Mouse (Mus musculus) MEL (cell line): Measurements from ENCODE around the gene Srsf10. TPM values are rescaled to one million over a fixed set of nuclear protein-coding genes. Genes with fewer than 3 reads are reported as not detected.
A peak's percentile ranks its signal among the peaks of the same experiment; 100 is the strongest.

Experiments used
- DNase-seq: peaks from one replicate; pipeline ENCODE4 v3.0.0; 2011; ENCODE audit warnings: low read depth, low spot score
- H3K27ac ChIP-seq: 2 replicates; pipeline ENCODE4 v1.5.1; 2012; ENCODE audit warnings: low read depth, mild to moderate bottlenecking, control low read depth, low read length, moderate library complexity; ENCODE audit not compliant: control insufficient read depth
- H3K27me3 ChIP-seq, 2 experiments: fragments of 150-350 bp in 1 of 2; sonication (generic) in 1 of 2; 2 replicates each; pipeline ENCODE4 v1.6.1; 2012; ENCODE audit warnings: low read length in 2 of 2, mild to moderate bottlenecking in 2 of 2, improper control_type of control experiment in 1 of 2, moderate library complexity in 1 of 2; ENCODE audit not compliant: insufficient read depth in 2 of 2, control insufficient read depth in 1 of 2
- H3K36me3 ChIP-seq, 2 experiments: 2 replicates each; pipeline ENCODE4 v1.6.1; 2012 to 2014; ENCODE audit warnings: low read length in 2 of 2, improper control_type of control experiment in 1 of 2, inconsistent platforms in 1 of 2, mild to moderate bottlenecking in 1 of 2; ENCODE audit not compliant: insufficient read depth in 2 of 2, control insufficient read depth in 1 of 2
- H3K4me1 ChIP-seq, 2 experiments: fragments of 150-350 bp in 1 of 2; sonication (generic) in 1 of 2; 2 replicates each; pipeline ENCODE4 v1.6.1; 2012; ENCODE audit warnings: low read length in 2 of 2, improper control_type of control experiment in 1 of 2, mild to moderate bottlenecking in 1 of 2; ENCODE audit not compliant: insufficient read depth in 2 of 2, control insufficient read depth in 1 of 2
- H3K4me3 ChIP-seq, 2 experiments: fragments of 150-350 bp in 1 of 2; sonication (generic) in 1 of 2; 2 replicates each; pipeline ENCODE4 v1.5.1; 2012; ENCODE audit warnings: low read depth in 2 of 2, low read length in 2 of 2, mild to moderate bottlenecking in 2 of 2, moderate library complexity in 2 of 2, control low read depth in 1 of 2, improper control_type of control experiment in 1 of 2; ENCODE audit not compliant: control insufficient read depth in 1 of 2, insufficient read depth in 1 of 2
- H3K79me2 ChIP-seq: 2 replicates; pipeline ENCODE4 v1.6.1; 2012; ENCODE audit warnings: mild to moderate bottlenecking, low read length, moderate library complexity; ENCODE audit not compliant: control insufficient read depth, poor library complexity, insufficient read depth
- H3K9ac ChIP-seq: 2 replicates; pipeline ENCODE4 v1.6.1; 2012; ENCODE audit warnings: low read depth, mild to moderate bottlenecking, control low read depth, low read length, moderate library complexity; ENCODE audit not compliant: control insufficient read depth, poor library complexity, severe bottlenecking
- H3K9me3 ChIP-seq: fragments of 150-350 bp; sonication (generic); replicated peaks from 2 replicates; pipeline ENCODE4 v1.6.1; 2012; ENCODE audit warnings: mild to moderate bottlenecking, low read length, improper control_type of control experiment, moderate library complexity; ENCODE audit not compliant: insufficient read depth
- BHLHE40 ChIP-seq: IDR thresholded peaks from 2 replicates; pipeline ENCODE4 v1.6.1; 2012; ENCODE audit warnings: low read depth, mild to moderate bottlenecking, inconsistent platforms, low read length, improper control_type of control experiment, borderline replicate concordance
- CHD1 ChIP-seq: IDR thresholded peaks from 2 replicates; pipeline ENCODE4 v1.6.1; 2012; ENCODE audit warnings: low read depth, mild to moderate bottlenecking, inconsistent platforms, low read length, improper control_type of control experiment
- E2F4 ChIP-seq: IDR thresholded peaks from 2 replicates; pipeline ENCODE4 v1.6.1; 2011; ENCODE audit warnings: low read depth, low read length, improper control_type of control experiment, borderline replicate concordance
- ELF1 ChIP-seq: IDR thresholded peaks from 2 replicates; pipeline ENCODE4 v1.6.1; 2014; ENCODE audit warnings: low read depth, mild to moderate bottlenecking, inconsistent platforms, low read length, improper control_type of control experiment, moderate library complexity
- EP300 ChIP-seq, 2 experiments: IDR thresholded peaks; 2 replicates each; pipeline ENCODE4 v1.6.1; 2011; ENCODE audit warnings: improper control_type of control experiment in 2 of 2, low read length in 2 of 2, low read depth in 1 of 2, mild to moderate bottlenecking in 1 of 2
- ETS1 ChIP-seq: IDR thresholded peaks from 2 replicates; pipeline ENCODE4 v1.6.1; 2012; ENCODE audit warnings: low read depth, mild to moderate bottlenecking, inconsistent platforms, low read length, improper control_type of control experiment, moderate library complexity
- GABPA ChIP-seq: IDR thresholded peaks from 2 replicates; pipeline ENCODE4 v1.6.1; 2012; ENCODE audit warnings: low read depth, mild to moderate bottlenecking, inconsistent platforms, low read length, improper control_type of control experiment, moderate library complexity
- GATA1 ChIP-seq: IDR thresholded peaks from 2 replicates; pipeline ENCODE4 v1.6.1; 2011; ENCODE audit warnings: low read depth, low read length, improper control_type of control experiment
- HCFC1 ChIP-seq: IDR thresholded peaks from 2 replicates; pipeline ENCODE4 v1.6.1; 2012; ENCODE audit warnings: low read depth, mild to moderate bottlenecking, inconsistent platforms, low read length, improper control_type of control experiment, moderate library complexity
- JUND ChIP-seq: IDR thresholded peaks from 2 replicates; pipeline ENCODE4 v1.6.1; 2011; ENCODE audit warnings: low read depth, mild to moderate bottlenecking, improper control_type of control experiment, low read length
- KAT2A ChIP-seq: conservative IDR thresholded peaks from 2 replicates; pipeline ENCODE4 v1.6.1; 2012; ENCODE audit warnings: low read depth, low read length, improper control_type of control experiment, inconsistent platforms
- MAFK ChIP-seq: IDR thresholded peaks from 2 replicates; pipeline ENCODE4 v1.6.1; 2011; ENCODE audit warnings: low read depth, mild to moderate bottlenecking, low read length, improper control_type of control experiment, borderline replicate concordance
- MAX ChIP-seq: IDR thresholded peaks from 2 replicates; pipeline ENCODE4 v1.6.1; 2011; ENCODE audit warnings: low read length, improper control_type of control experiment
- MAZ ChIP-seq: IDR thresholded peaks from 2 replicates; pipeline ENCODE4 v1.6.1; 2012; ENCODE audit warnings: low read depth, mild to moderate bottlenecking, inconsistent platforms, low read length, improper control_type of control experiment
- MXI1 ChIP-seq: IDR thresholded peaks from 2 replicates; pipeline ENCODE4 v1.6.1; 2011; ENCODE audit warnings: mild to moderate bottlenecking, low read depth, low read length, improper control_type of control experiment
- MYB ChIP-seq: IDR thresholded peaks from 2 replicates; pipeline ENCODE4 v1.6.1; 2011; ENCODE audit warnings: mild to moderate bottlenecking, low read depth, low read length, improper control_type of control experiment
- MYC ChIP-seq: IDR thresholded peaks from 2 replicates; pipeline ENCODE4 v1.6.1; 2011; ENCODE audit warnings: low read depth, mild to moderate bottlenecking, low read length, improper control_type of control experiment, moderate library complexity
- NELFE ChIP-seq: IDR thresholded peaks from 2 replicates; pipeline ENCODE4 v1.6.1; 2011; ENCODE audit warnings: low read depth, low read length, improper control_type of control experiment
- NRF1 ChIP-seq: IDR thresholded peaks from 2 replicates; pipeline ENCODE4 v1.6.1; 2014; ENCODE audit warnings: low read depth, mild to moderate bottlenecking, inconsistent platforms, low read length, improper control_type of control experiment, moderate library complexity; ENCODE audit not compliant: poor library complexity, insufficient read depth, severe bottlenecking
- POLR2A ChIP-seq, 2 experiments: IDR thresholded peaks; 2 replicates each; pipeline ENCODE4 v1.6.1; 2011 to 2012; ENCODE audit warnings: low read length in 2 of 2, mild to moderate bottlenecking in 2 of 2, control low read depth in 1 of 2, improper control_type of control experiment in 1 of 2, low read depth in 1 of 2, moderate library complexity in 1 of 2; ENCODE audit not compliant: control insufficient read depth in 1 of 2, insufficient read depth in 1 of 2, poor library complexity in 1 of 2
- POLR2AphosphoS5 ChIP-seq: IDR thresholded peaks from 2 replicates; pipeline ENCODE4 v1.6.1; 2012; ENCODE audit warnings: low read depth, borderline replicate concordance, mild to moderate bottlenecking, inconsistent platforms, low read length, moderate library complexity, mixed read lengths
- RAD21 ChIP-seq: IDR thresholded peaks from 2 replicates; pipeline ENCODE4 v1.6.1; 2011; ENCODE audit warnings: mild to moderate bottlenecking, low read depth, low read length, improper control_type of control experiment
- RCOR1 ChIP-seq: IDR thresholded peaks from 2 replicates; pipeline ENCODE4 v1.6.1; 2012; ENCODE audit warnings: low read depth, mild to moderate bottlenecking, inconsistent platforms, low read length, improper control_type of control experiment
- SIN3A ChIP-seq: IDR thresholded peaks from 2 replicates; pipeline ENCODE4 v1.6.1; 2012; ENCODE audit warnings: low read length, improper control_type of control experiment, inconsistent platforms
- SMC3 ChIP-seq: IDR thresholded peaks from 2 replicates; pipeline ENCODE4 v1.6.1; 2011; ENCODE audit warnings: low read depth, low read length, improper control_type of control experiment
- TAL1 ChIP-seq: IDR thresholded peaks from 2 replicates; pipeline ENCODE4 v1.6.1; 2012; ENCODE audit warnings: mild to moderate bottlenecking, inconsistent platforms, low read length, moderate library complexity, mixed read lengths
- TBP ChIP-seq: IDR thresholded peaks from 2 replicates; pipeline ENCODE4 v1.8.0; 2011; ENCODE audit warnings: low read depth, low read length, improper control_type of control experiment
- TCF12 ChIP-seq: IDR thresholded peaks from 2 replicates; pipeline ENCODE4 v1.6.1; 2014; ENCODE audit warnings: low read depth, mild to moderate bottlenecking, inconsistent platforms, low read length, improper control_type of control experiment, moderate library complexity
- USF1 ChIP-seq: IDR thresholded peaks from 2 replicates; pipeline ENCODE4 v1.6.1; 2014; ENCODE audit warnings: low read depth, mild to moderate bottlenecking, inconsistent platforms, low read length, improper control_type of control experiment, moderate library complexity
- ZC3H11A ChIP-seq: IDR thresholded peaks from 2 replicates; pipeline ENCODE4 v1.6.1; 2012; ENCODE audit warnings: low read depth, mild to moderate bottlenecking, inconsistent platforms, low read length, improper control_type of control experiment
- ZKSCAN1 ChIP-seq: IDR thresholded peaks from 2 replicates; pipeline ENCODE4 v1.6.1; 2012; ENCODE audit warnings: low read depth, mild to moderate bottlenecking, inconsistent platforms, low read length, improper control_type of control experiment, moderate library complexity
- ZMIZ1 ChIP-seq: IDR thresholded peaks from 2 replicates; pipeline ENCODE4 v1.6.1; 2012; ENCODE audit warnings: low read depth, mild to moderate bottlenecking, inconsistent platforms, low read length, improper control_type of control experiment, moderate library complexity
- ZNF384 ChIP-seq: IDR thresholded peaks from 2 replicates; pipeline ENCODE4 v1.6.1; 2012; ENCODE audit warnings: low read depth, mild to moderate bottlenecking, inconsistent platforms, low read length, improper control_type of control experiment
- polyA plus RNA-seq, 2 experiments: library from polyadenylated mRNA; stranded (reverse) in 1 of 2; unstranded in 1 of 2; fragments of >175 nt in 1 of 2; fragments of >200 nt in 1 of 2; gene quantifications; 2 replicates each; pipeline versions ENCODE4 v1.2.1 to v1.2.4; 2012; ENCODE audit warnings: low replicate concordance in 2 of 2, low read depth in 1 of 2; ENCODE audit not compliant: insufficient read length in 2 of 2, insufficient read depth in 1 of 2, missing spikeins in 1 of 2
- total RNA-seq: library from RNA; depleted of rRNA; stranded (reverse); fragments of 300-350 nt; gene quantifications from 2 replicates; pipeline ENCODE4 v1.2.3, GENCODE M21; 2012

Srsf10 gene
- total and polyA plus RNA-seq, 3 experiments: 142 to 361 (median 222) TPM

DNA sequence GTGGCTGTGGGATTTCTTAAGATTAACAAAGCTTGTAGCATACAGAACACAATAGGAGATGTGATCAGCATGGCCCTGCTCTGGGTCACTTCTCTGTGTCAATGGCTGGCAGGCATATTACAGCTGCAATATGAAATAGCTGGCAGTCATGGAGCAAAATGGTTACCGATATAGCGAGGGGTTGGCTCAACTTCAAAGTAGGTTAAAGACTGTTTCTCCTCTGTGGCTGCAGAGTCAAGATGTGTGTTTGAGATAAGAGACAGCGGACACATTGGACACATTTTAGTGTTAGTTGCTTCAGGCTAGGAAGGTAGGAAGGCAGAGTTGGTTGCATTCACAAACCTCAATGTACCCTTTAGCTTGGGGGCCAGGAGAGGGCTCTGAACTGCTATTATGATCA lies 51.1 kb downstream of the Srsf10 start (continued):
- TF ChIP-seq GABPA (no peak), EP300 (IDR thresholded peaks at IDR 0.05; ENCODE audit: low read depth in 1 of 2, low read length in 2 of 2) (peak; percentile 89 to 90), POLR2AphosphoS5 (no peak), ELF1 (no peak), ZKSCAN1 (no peak), RAD21 (no peak), MAZ (no peak), TAL1 (peak; percentile 88), SIN3A (peak; percentile 74), NRF1 (no peak), SMC3 (no peak), E2F4 (no peak), CHD1 (no peak)

GRCm38 (mm10) chr4:135909326-135910066 lies 53.9 kb downstream of the Srsf10 start:
- H3K27me3 ChIP-seq: no peaks in the 10 kb centered on the region
- no peak overlapping the region for H3K4me3 ChIP-seq
- no peak overlapping the region for H3K9ac ChIP-seq
- DNase-seq: no peak
- H3K36me3 ChIP-seq: peaks cover 0 to 47% of the 10 kb centered on the region in 2 experiments; a peak in 2 of 4 replicates
- H3K27ac ChIP-seq: peak overlapping the region; percentile 13; the same call in 1 of the 2 replicates
- no peaks in the 10 kb centered on the region for H3K9me3 ChIP-seq
- H3K79me2 ChIP-seq: peaks cover 2% of the 10 kb centered on the region; the same call in 1 of the 2 replicates
- H3K4me1 ChIP-seq: peaks cover 44 to 50% of the 10 kb centered on the region in 2 experiments
- TF ChIP-seq CHD1 (no peak), JUND (no peak), USF1 (no peak), RAD21 (no peak), GABPA (no peak), SMC3 (no peak), EP300 (IDR thresholded peaks at IDR 0.05; ENCODE audit: low read depth in 1 of 2, low read length in 2 of 2) (0 out of 4 replicates have a peak, but pooled peaks of 1 of the 2 experiments have one; percentile 13), POLR2A (IDR thresholded peaks at IDR 0.05; ENCODE audit: control insufficient read depth in 1 of 2, insufficient read depth in 1 of 2, low read depth in 1 of 2, low read length in 2 of 2, poor library complexity in 1 of 2) (no peak), MAFK (no peak), ZMIZ1 (no peak), SIN3A (no peak), MYC (no peak), E2F4 (no peak), GATA1 (peak; percentile 67), ZKSCAN1 (no peak), NRF1 (no peak), ZC3H11A (no peak), ETS1 (peak; percentile 61), NELFE (no peak), TCF12 (0 out of 2 replicates have a peak, but pooled peaks have one; percentile 8), TBP (no peak), MAX (no peak), TAL1 (no peak), HCFC1 (no peak), KAT2A (no peak), MXI1 (no peak), ELF1 (no peak), MYB (no peak), BHLHE40 (no peak), RCOR1 (0 out of 2 replicates have a peak, but pooled peaks have one; percentile 8), ZNF384 (no peak)
